Mouse (Mus musculus) lung, postnatal 4 days (tissue): ENCODE data around the gene Slc25a33.

Source experiments
- DNase-seq, 2 experiments: peaks; one replicate each; pipeline ENCODE4 v3.0.0; 2021

Slc25a33 gene

GRCm38 (mm10) chr4:149774094-149774470 lies at the start of gene Slc25a33:
Gene Slc25a33 (minus strand): TSS chr4:149774277.
- DNase-seq: peak; percentile 97 to 98

GRCm38 (mm10) chr4:149822586-149823196 lies 48.6 kb upstream of the Slc25a33 start:
- no peak for DNase-seq

GRCm38 (mm10) chr4:149822126-149822525 lies 48.0 kb upstream of the Slc25a33 start:
- peak; percentile 70 to 72 for DNase-seq

- DNase-seq: peak; percentile 82 to 92
Measured at GRCm38 (mm10) chr4:149820569-149820968, 46.5 kb upstream of the Slc25a33 start.

- DNase-seq: no peak
Measured at GRCm38 (mm10) chr4:149819195-149819594, 45.1 kb upstream of the Slc25a33 start.

GRCm38 (mm10) chr4:149816598-149816997 lies 42.5 kb upstream of the Slc25a33 start:
- no peak for DNase-seq

GRCm38 (mm10) chr4:149815586-149815985 lies 41.5 kb upstream of the Slc25a33 start:
- no peak for DNase-seq

- no peak for DNase-seq
Measured at GRCm38 (mm10) chr4:149813409-149814184, 39.5 kb upstream of the Slc25a33 start.

- DNase-seq: peak; percentile 52 to 60
Measured at GRCm38 (mm10) chr4:149810372-149810771, 36.3 kb upstream of the Slc25a33 start.

GRCm38 (mm10) chr4:149808584-149809227 lies 34.6 kb upstream of the Slc25a33 start:
- DNase-seq: peak in 1 of 2 experiments; percentile 25

GRCm38 (mm10) chr4:149808060-149808567 lies 34.0 kb upstream of the Slc25a33 start:
- DNase-seq: no peak

- DNase-seq: peak; percentile 88 to 91
Measured at GRCm38 (mm10) chr4:149806699-149807381, 32.8 kb upstream of the Slc25a33 start.

GRCm38 (mm10) chr4:149802269-149802668 lies 28.2 kb upstream of the Slc25a33 start:
- no peak for DNase-seq

GRCm38 (mm10) chr4:149800576-149800975 lies 26.5 kb upstream of the Slc25a33 start:
- DNase-seq: no peak

- no peak for DNase-seq
Measured at GRCm38 (mm10) chr4:149800172-149800464, 26.0 kb upstream of the Slc25a33 start.

- DNase-seq: no peak
Measured at GRCm38 (mm10) chr4:149799346-149800171, 25.5 kb upstream of the Slc25a33 start.

GRCm38 (mm10) chr4:149798684-149799309 lies 24.7 kb upstream of the Slc25a33 start:
- DNase-seq: peak in 1 of 2 experiments; percentile 59

GRCm38 (mm10) chr4:149798116-149798515 lies 24.0 kb upstream of the Slc25a33 start:
- no peak for DNase-seq

GRCm38 (mm10) chr4:149797220-149797610 lies 23.1 kb upstream of the Slc25a33 start:
- no peak for DNase-seq

- no peak for DNase-seq
Measured at GRCm38 (mm10) chr4:149796567-149797219, 22.6 kb upstream of the Slc25a33 start.

GRCm38 (mm10) chr4:149794966-149795477 lies 20.9 kb upstream of the Slc25a33 start:
- DNase-seq: no peak
